Mouse (Mus musculus) adrenal gland (tissue): ENCODE measurements at regions not wholly inside any gene's neighbourhood (a gene's known extent, or its start where the extent isn't known, plus 50 kb on each side); places are given as distances from the start of the nearest gene placed in this dataset.

ENCODE experiments used
- intact Hi-C: fragments of 180-260 bp; cut with DNase I; formaldehyde crosslinking; loops from one replicate; pipeline ENCODE4 v1.15.1; 2025

DNA sequence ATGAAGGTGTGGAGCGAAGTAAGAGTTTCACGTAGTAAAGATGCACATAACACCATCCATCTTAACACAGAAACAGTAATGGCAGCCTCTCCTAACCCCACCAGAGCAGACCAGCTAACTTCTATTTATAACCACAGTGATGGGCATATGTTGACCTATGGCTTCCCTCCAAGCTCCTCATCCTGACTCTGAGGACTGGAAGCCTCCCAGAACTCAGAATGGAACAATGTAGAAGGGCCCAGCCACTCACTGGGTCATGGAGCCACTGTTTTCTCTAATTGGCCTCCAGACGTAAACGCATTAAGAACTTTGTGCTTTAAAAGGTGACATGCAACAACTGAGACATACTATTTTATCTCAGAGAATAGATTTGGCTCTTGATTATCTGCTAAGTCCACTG lies 77.0 kb downstream of the Irs2 start:
- intact Hi-C loops: no loop called here

DNA sequence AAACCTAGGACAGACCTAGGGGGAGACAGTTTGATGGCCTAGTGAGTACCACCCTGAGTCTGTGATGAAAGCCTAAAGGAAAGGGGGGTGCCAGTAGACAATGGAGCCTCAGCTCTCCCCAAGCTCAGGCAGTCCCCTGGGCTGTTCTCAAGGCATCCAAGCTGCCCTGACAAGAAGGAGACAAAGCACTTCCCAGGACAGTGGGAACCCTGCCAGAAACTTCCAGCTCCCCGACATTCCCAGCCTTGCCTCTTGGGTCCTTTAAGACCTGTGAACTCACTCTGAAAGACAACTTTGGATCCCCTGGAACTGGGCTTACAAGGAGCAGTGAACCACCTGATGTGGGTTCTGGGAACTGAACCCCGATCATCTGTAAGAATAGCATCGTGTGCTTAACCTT lies 79.4 kb downstream of the Irs2 start:
- intact Hi-C loops: no loop called here

DNA sequence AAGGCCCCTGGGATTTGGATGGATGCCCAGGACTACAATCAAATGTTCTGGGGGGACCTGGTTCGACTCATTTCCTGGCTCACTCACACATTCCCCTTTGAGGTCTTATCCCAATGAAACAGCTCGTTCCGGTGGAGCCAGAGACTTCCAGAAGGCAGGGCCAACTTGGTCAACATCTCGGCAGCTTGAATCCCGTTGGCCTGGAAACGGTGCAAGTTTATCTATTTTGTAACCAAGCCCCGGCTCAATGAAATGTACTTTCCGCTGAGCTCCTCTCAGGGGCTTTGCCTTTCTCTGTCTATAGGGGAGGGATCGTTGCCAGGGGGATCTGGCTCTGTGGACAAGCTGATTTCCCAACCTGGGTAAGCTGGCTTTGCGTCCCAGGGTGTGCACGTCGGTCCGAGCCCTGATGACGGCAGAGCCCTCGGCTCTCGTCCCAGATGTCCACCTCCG lies 79.9 kb downstream of the Irs2 start:
- intact Hi-C loops: no loop called here

DNA sequence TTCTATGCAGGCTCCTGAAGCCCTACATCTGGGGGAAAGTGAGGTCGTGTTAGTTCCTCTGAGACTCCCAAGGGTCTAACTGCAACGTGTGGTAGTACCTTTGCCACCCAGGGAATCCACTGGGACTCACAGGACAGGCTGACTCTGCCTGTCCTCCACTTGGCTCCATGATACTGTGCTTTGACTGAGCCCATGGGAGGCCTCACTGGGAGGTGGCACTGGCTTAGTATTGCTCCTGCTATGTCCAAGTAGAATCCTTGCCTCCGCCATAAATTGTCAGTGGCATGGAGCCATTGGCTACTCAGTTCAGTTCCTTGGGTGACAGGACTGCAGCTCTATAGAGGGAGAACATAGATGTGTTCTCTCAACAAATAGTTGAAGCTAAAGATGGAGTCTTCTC lies 81.1 kb downstream of the Irs2 start:
- intact Hi-C loops: no loop called here

DNA sequence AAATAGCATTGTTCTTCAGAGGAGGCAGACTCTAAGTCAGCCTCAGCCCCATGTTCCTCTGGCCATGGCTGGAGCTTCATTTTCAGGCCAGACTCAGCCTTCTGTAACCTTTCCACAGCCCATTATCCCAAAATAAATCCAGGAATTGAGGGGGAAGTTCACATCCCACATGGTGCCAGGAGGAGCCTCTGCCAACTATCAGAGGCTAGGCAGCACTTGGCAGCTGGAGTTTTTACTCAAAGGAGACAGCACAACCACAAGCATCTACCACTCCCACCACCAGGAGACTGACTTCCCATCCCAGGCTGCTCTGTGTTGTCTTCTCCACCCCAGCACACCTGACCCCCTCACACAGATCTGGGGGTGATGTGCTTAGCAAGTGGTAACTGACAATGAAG lies 81.7 kb downstream of the Irs2 start:
- intact Hi-C loops: no loop called here

DNA sequence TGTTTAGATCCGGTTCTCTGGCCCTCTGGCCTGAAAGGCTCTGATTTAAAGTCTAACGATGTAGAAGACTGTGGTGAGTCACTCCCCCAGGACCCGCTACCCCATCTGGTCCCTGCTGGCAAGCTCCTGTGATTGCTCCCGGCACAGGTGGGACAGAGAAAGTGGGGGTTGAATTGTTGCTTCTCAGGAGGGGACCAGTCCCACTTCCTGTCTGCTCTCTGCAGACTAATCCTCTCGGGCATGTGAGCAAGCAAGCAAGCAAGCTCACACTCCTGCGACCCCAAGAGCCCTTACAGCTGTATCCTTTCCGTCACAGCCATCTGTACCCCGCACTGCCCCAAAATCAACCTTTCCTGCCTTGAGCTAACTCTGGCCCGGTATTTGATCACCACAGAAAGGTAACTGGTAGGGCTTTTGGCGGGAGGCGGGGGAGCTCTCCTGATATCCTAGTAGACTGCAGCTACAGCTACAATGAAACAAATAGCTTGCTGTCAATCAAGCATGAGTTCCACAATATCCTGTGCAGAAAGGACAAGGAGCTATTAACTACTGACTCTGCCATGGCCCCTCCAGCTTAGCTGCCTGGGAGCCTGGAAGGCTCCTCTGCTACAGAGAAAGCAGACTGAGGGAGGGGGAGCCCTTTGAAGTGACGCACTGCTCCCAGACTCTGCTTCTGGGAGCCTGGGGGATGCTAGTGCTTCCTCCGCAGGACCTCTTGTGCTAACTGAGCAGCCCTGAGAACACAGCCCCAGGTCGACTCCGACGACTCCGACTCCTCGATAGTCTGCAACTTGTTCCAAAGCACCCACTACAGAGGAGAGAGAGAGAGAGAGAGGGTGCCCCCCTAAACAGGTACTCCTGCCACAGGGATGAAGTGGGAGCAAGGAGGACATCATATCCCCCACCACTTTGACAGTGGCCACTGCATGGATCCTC lies 82.4 kb downstream of the Irs2 start:
- intact Hi-C loops: no loop called here

DNA sequence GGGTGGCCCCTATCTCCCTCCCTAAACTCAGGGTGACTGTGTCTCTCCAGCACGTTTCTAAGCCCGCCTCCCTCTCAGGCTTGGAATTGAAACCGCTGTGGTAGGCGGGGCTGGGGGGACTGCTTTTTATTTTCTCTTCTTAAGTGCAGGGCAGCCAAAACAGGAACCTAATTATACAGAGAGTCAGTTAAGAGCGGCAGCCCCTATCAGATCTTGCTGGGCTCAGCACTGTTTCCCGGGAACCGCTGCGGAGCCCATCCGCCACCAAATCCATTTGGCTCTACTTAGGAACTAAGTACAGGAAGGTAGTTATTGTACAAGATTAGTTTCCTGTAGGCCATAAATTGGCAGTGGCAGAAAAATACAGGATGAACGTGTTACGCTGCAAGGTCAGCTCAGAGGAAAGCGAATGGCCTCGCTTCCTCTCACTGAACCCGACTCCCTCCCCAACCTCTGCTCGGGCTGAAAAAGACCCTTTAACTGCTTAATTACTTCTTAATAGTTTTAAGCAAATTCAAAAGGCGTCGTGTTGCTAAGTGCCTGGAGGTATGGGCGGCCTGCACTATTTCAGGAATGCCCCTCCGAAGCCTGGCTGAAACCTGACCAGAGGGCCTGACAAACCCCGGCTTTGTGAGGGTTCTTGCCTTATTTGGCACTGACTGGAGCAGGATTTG lies 83.6 kb downstream of the Irs2 start:
- intact Hi-C loops: no loop called here

DNA sequence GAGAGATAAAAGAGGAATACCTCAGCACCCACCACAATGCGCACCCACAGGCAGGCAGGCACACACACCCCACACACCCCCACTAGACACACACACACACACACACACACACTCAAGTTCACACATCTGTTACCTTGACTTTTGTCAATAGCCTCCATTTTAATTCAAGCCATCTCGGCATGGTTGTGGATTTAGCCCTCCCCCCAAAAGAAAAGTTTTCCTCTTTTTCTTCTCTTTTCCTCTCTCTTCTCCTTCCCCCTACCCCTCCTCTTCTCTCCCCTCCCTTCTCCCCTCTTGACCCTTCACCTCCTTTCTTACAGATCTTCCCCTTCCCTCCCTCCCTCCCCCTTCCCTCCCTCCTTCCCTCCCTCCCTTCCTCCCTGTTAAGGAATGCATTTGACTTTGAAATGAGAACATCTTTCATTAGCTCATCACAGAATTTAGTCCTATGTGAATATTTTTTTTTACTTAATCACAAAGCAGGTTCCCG lies 84.2 kb downstream of the Irs2 start:
- intact Hi-C loops: no loop called here

DNA sequence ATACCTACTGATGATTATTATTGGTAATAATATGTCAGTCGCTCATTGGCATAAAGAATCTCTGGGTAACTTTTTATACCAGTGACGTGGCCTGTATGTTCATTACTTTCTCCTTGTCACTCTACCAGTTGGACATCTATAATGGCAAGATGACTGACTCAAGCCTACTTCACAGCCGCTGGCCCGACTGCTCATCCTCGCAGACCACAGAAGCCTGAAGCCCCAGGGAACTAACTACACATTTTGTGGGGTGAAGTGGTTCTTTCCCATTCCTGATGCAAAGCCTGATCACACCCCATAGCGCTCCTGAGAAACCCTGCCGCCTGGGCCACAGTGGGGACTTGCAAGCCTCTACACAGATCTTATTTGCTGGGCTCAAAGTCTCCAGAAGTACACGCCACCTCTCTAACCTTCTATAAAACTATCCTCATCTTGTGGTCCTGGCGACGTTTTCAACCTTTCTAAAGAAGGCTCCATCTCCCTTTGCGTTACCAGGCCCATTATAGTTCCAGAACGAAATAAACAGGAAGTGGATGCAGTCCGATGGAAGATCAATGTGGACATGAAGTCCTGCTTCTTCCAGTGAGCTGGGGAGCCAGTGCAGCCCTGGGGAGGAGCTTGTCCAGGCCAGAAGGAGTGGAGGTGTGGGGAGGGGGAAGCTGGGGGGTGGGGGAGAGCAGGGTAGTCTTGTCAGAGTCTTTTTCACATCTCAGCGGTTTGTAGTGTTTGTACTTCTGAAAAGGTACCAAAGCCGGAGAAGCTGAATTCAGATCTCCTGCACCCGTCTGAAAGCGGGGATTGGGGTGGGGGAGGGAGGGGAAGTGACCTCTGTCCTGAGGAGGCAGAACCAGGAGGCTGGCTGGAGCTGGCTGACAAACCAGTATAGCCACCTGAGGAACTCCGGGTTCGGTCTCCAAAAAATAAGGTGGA lies 84.9 kb downstream of the Irs2 start:
- intact Hi-C loops: no loop called here

DNA sequence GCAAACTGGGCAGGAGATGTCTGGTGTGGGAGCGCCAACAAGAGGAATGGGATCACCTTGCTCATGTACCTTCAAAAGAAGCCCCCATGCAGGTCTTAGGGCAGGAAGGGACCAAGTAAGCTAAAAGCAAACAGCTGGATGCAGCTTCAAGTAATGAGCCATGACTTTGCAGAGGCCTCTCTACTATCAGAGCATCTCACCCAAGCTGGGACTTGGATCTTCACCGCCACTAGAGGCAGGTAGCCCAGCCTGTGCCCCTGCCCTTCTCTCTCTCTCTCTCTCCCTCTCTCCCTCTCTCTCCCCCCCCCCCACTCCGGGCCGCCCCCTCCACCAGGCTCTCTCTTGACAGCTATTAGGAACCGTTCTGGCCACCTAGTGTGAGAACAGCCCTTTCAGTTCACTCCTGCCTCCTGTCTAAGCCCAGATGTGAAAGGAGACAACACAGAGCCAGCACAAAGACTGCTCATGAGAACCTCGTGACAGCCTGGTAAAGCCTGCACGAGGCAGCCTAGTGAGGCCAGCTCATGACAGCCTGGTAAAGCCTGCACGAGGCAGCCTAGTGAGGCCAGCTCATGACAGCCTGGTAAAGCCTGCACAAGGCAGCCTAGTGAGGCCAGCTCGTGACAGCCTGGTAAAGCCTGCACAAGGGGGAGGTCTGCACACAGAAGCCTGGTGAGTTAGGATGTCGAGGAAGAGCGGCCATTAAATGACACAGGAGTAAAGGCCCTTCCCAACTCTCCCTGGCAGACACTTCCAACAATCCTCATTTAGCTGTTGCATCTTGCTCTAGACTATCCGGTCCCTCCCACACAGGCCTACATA lies 85.8 kb downstream of the Irs2 start:
- intact Hi-C loops: no loop called here

DNA sequence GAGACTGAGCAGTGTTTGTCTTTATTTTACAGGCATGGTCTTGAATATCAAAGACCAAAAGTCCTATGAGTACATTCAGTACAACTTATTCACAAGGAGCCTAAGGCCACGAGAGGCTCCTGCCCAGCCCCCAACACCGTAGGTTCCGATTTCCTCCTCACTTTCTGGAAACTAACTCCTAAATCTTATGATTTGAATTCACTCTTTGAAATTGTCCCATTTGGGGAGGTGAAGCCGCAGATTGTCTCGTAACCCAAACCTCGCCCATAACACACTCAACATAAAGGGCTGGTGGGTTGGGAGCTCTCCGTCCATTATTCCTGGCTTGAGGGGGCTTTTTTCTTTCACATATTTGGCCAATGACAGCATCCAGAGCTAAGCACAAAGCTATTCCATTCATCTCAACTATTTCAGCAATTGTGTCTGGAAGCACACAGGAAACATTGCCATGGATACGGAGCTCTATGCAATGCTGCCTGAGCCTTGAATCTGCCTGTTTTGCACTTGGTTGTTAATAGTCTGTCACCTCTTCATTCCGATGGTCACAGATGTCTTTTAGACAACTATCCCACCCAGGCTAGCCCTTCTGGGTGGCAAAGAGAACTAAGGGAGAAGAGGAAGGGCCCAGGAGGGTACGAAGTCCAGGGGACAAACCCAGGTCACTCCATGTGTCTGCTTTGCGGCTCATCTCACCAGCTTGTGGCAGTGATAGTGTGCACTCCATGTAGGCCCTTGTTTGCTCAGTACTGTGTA lies 86.6 kb downstream of the Irs2 start:
- intact Hi-C loops: no loop called here

DNA sequence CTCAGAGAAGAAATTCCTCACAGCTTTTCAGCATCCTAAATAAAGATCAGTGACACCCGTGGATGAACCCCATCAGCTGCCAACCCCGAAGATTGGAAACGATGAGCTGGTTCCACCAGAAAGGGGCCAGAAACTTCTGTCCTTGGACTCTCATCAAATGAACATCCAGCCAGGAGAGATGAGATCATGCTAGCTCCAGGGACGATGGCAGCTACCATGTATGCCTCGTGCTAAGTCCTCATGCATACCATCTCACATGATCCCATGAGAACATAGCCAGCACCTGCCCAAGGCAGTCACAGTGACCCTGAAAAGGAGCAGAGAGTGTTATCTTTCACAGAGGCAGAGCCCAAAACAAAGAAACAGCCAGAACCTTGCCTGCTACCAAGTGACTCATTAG lies 88.6 kb downstream of the Irs2 start:
- intact Hi-C loops: no loop called here

DNA sequence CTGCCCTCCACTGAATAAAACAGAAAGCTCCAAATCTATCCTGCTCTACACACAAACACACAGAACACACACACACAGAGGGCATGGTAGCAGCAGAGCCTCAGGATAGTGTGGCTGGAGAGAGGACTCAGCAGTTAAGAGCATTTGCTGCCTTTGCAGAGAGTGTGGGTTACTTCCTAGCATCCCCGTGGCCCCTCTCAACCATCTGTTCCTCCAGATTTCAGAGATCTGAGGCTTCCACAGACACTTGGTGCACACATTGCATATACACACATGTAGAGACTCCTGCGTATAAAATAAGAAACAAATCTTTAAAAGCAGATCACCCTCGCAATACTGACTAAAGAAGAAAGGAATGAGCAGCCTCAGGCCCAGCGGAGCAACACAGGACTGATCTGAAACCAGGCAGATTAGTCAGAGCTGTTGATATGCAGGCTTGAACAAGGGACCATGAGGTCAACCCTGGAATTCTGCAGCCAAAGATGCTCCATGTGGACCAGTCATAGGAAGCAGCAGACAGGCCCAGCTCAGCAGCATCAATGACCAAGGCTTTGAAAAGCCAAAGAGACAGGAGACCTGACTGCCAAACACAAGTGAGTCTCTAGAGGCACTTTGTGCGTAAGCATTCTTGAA lies 89.7 kb downstream of the Irs2 start:
- intact Hi-C loops: no loop called here

DNA sequence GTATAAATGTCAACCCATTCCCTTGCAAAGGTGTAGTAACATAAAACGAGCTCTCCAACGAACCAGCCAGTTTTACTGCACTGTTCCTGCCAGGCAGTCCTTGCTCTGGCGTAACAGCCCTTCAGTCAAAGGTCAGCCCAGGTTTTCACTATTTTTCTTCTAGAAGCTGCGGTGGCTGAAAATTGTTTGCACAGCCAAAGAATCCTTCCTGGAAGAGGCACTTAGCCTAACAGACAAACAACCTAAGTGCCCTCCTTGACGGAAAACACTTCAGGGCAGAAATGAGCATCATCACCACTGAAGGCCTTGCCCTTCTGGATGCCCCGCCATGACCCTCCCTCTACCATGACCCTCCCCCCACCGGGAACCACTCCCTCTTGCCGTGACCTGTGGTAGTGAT lies 93.6 kb downstream of the Irs2 start:
- intact Hi-C loops: no loop called here

DNA sequence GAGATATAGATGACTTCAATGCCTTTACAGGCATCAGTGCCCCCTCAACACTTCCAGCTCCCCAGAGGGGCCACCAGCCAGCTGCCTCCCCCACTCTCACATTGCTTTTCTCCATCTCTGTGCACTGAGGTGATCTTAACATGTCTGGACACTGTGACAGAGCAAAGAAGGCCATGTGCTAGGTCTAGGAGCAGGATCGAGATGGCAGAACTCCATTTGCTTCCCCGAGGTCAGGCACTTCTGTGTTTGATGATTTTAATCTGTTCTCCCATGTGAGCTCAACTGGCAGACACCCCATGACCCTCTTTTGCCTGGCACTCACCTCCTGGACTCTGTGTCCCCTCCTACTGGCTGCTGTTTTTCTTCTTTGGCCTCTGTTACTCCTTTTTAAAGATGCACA lies 95.8 kb downstream of the Irs2 start:
- intact Hi-C loops: no loop called here

DNA sequence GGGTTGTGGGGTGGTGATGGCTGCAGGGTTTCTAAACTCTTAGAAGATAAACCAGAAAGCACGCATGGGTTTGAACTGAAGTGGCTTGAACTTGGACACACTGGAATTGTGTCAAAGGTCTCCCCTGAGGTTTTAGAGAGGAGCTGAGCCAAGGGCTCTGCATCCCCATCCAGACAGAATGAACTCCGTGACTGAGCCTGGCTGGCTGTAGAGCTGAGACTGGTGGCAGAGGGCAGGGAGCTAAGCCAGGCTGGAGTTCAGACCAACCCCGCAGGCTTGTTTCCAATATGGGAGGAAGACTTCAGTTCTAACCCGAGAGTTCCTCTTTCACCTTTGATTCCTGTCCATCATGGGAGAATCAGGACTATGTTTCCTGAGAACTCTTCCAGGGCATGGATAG lies 96.9 kb downstream of the Irs2 start:
- intact Hi-C loops: no loop called here

DNA sequence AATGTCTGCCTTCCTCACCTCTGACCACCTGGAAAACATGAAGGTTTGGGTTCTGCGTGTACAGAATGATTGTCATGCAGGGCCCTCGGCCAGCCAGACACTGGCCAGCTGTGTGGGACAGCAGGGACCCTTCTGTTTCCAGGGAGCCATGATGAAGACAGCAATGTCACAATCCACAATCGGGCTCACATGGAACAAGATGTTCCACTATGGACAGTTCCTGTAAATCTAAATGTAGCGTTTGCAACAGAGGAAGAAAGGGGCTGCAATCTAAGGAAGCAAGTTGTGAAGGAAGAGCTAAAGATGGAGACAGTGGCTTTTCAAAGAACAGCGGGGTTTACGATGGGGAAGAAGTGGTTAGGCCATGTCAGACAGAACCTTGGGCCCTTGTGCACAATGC lies 97.3 kb downstream of the Irs2 start:
- intact Hi-C loops: no loop called here

DNA sequence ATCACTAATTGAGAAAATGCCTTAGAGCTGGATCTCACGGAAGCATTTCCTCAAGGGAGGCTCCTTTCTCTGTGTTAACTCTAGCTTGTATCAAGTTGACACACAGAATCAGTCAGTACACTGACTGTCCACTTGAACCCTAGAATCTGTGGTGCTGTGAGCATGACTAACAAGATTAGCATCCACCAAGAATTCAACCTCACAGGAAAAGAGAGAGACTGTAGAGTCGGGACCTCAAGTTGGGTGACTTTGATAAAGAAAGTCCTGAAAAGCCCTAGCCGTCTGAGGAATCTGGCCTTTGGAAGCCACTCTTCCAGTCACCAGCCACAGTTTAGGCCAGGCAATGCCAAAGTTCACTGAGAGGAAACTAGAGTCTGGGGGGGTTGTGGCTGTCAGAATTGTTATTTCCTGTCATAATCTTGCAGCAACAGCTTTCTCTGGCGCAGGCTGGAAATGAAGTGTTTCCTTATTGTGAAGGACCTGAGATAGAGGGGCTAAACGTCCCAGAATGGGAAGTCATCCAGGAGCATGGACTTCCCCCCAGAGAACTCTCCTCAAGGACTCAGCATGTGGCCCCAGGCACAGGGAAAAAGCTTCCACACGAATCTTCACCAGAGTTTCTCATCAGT lies 97.9 kb downstream of the Irs2 start:
- intact Hi-C loops: no loop called here

DNA sequence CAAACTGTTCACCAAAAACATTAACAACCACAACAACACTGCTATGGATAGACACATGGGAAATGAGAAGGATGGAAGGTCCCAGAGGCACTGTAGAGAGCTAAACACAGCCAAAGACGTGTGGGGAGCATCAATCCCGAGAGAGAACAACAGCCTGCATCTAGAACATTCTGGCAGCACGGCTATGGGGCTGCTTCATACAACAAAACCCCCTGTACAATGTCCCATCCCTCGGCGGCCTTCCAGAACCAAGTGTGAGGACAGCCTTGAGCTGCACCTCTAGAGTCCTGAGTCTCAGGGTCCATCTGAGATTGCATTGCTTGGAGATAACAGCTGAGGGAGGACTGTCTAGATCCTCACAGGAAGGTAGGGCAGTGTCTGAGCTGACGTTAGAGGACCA lies 99.1 kb downstream of the Irs2 start:
- intact Hi-C loops: no loop called here
